Mouse (Mus musculus) intestine, embryonic 16.5 days (tissue): ENCODE data around the gene 2310079G19Rik. TPM values are rescaled to one million over a fixed set of nuclear protein-coding genes. Genes with fewer than 3 reads are reported as not detected.
A peak's percentile ranks its signal among the peaks of the same experiment; 100 is the strongest.

Source experiments
- ATAC-seq: fragments of 200-750 bp; cut with Nextera tagmentation; 2 replicates; pipeline ENCODE4 v1.8.0; 2017; ENCODE audit warnings: moderate TSS enrichment, moderate library complexity
- H3K27ac ChIP-seq: fragments of 300-500 bp; sonication (generic); 2 replicates; pipeline ENCODE4 v1.5.1; 2014; ENCODE audit warnings: mild to moderate bottlenecking, low read length
- H3K27me3 ChIP-seq: fragments of 300-500 bp; sonication (generic); replicated peaks from 2 replicates; pipeline ENCODE4 v1.6.1; 2014; ENCODE audit warnings: low read length, control low read depth, mixed read lengths; ENCODE audit not compliant: control insufficient read depth, insufficient read depth
- H3K36me3 ChIP-seq: fragments of 300-500 bp; sonication (generic); 2 replicates; pipeline ENCODE4 v1.6.1; 2014; ENCODE audit warnings: low read length, control low read depth; ENCODE audit not compliant: control insufficient read depth, insufficient read depth
- H3K4me1 ChIP-seq: fragments of 300-500 bp; sonication (generic); 2 replicates; pipeline ENCODE4 v1.6.1; 2014; ENCODE audit warnings: low read length, control low read depth, mixed read lengths; ENCODE audit not compliant: control insufficient read depth, insufficient read depth
- H3K4me2 ChIP-seq: fragments of 300-500 bp; sonication (generic); 2 replicates; pipeline ENCODE4 v1.6.1; 2014; ENCODE audit warnings: low read depth, low read length, control low read depth
- H3K4me3 ChIP-seq: fragments of 300-500 bp; sonication (generic); 2 replicates; pipeline ENCODE4 v1.5.1; 2014; ENCODE audit warnings: mild to moderate bottlenecking, low read length
- H3K9ac ChIP-seq: fragments of 300-500 bp; sonication (generic); 2 replicates; pipeline ENCODE4 v1.6.1; 2014; ENCODE audit warnings: low read depth, low read length
- H3K9me3 ChIP-seq: fragments of 300-500 bp; sonication (generic); 2 replicates; pipeline ENCODE4 v1.6.1; 2016; ENCODE audit warnings: low read length, control low read depth; ENCODE audit not compliant: control insufficient read depth
- WGBS: fragments of 180-500 bp; shearing (Covaris S2); extraction: QIAGEN DNeasy Blood & Tissue Kit; methylation state at CpG from one replicate; pipeline ENCODE4 v1.1.7; 2014; 5-methylcytosine and 5-hydroxymethylcytosine counted together
- polyA plus RNA-seq: library from polyadenylated mRNA; unstranded; fragments of >200 nt; fragmentation: Nextera tagmentation; extraction: Ambion mirVana; gene quantifications from 2 replicates; pipeline ENCODE4 v1.2.1, GENCODE M21; 2015

2310079G19Rik gene
- not detected in 2 replicates for polyA plus RNA-seq

GRCm38 (mm10) chr16:88627566-88627965 is at the start of gene 2310079G19Rik:
Gene 2310079G19Rik, minus strand, starts transcription at chr16:88627666.
- Histone ChIP-seq H3K36me3 (no peaks in the 10 kb centered on the region), H3K9me3 (no peaks in the 10 kb centered on the region), H3K4me1 (no peaks in the 10 kb centered on the region; the same call in 1 of the 2 replicates), H3K4me2 (no peak within 1 kb of the TSS), H3K9ac (no peak within 1 kb of the TSS), H3K4me3 (no peak within 1 kb of the TSS), H3K27ac (no peak within 1 kb of the TSS), H3K27me3 (no peaks in the 10 kb centered on the region)
- ATAC-seq = no peak
- WGBS = 92% methylated on average over 4 of the region's 4 CpGs

GRCm38 (mm10) chr16:88671571-88671970 is 44.1 kb upstream of the 2310079G19Rik start, which contains the start of gene Krtap27-1:
Gene Krtap27-1, minus strand, starts transcription at chr16:88671671.
- Histone ChIP-seq H3K4me2 (no peak within 1 kb of the TSS), H3K9me3 (no peaks in the 10 kb centered on the region), H3K36me3 (no peaks in the 10 kb centered on the region), H3K27ac (no peak within 1 kb of the TSS), H3K4me1 (no peaks in the 10 kb centered on the region), H3K4me3 (no peak within 1 kb of the TSS), H3K27me3 (no peaks in the 10 kb centered on the region), H3K9ac (no peak within 1 kb of the TSS)
- 91% methylated on average over 4 of the region's 4 CpGs for WGBS
- no peak for ATAC-seq

DNA sequence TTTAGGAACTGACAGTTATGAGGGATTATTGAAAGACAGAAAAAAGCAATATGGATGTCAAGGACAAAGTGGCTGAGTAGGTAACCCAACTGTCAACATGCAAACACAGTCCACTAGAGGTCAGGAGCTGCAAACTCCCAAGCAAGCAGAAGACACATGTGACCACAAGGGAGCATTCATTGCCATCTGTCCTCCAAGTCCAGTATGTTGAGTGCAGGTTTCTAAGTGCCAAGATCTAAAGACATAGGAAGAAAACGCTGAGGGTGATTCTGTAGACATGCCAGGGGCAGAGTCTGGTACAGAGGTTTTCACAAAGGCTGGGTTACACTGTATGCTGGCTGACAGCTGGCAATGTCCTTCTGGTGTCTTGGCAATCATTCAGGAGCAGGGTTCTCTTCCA is 30.0 kb upstream of the 2310079G19Rik start:
- WGBS = 46% methylated on average over 1 of the region's 1 CpGs
- Histone ChIP-seq H3K27ac (no peak overlapping the region), H3K4me2 (no peak overlapping the region), H3K27me3 (no peaks in the 10 kb centered on the region), H3K9me3 (no peaks in the 10 kb centered on the region), H3K4me1 (no peaks in the 10 kb centered on the region), H3K4me3 (no peak overlapping the region), H3K36me3 (no peaks in the 10 kb centered on the region), H3K9ac (no peak overlapping the region)
- ATAC-seq = 0 out of 2 replicates have a peak, but pooled peaks have one; percentile 16

GRCm38 (mm10) chr16:88651952-88652351 is 24.5 kb upstream of the 2310079G19Rik start:
- H3K36me3 ChIP-seq = no peaks in the 10 kb centered on the region
- no peak overlapping the region for H3K9ac ChIP-seq
- peaks cover 6% of the 10 kb centered on the region; the same call in 1 of the 2 replicates for H3K4me1 ChIP-seq
- no peaks in the 10 kb centered on the region for H3K27me3 ChIP-seq
- no peak overlapping the region for H3K27ac ChIP-seq
- H3K9me3 ChIP-seq = no peaks in the 10 kb centered on the region
- 55% methylated on average over 2 of the region's 2 CpGs for WGBS
- no peak overlapping the region for H3K4me2 ChIP-seq
- H3K4me3 ChIP-seq = no peak overlapping the region
- ATAC-seq = no peak

GRCm38 (mm10) chr16:88651082-88651481 is 23.6 kb upstream of the 2310079G19Rik start:
- peak; percentile 79 for ATAC-seq
- Histone ChIP-seq H3K4me1 (peaks cover 6% of the 10 kb centered on the region; the same call in 1 of the 2 replicates), H3K9me3 (no peaks in the 10 kb centered on the region), H3K9ac (no peak overlapping the region), H3K27ac (no peak overlapping the region; the same call in 1 of the 2 replicates), H3K4me2 (no peak overlapping the region), H3K27me3 (no peaks in the 10 kb centered on the region), H3K4me3 (no peak overlapping the region), H3K36me3 (no peaks in the 10 kb centered on the region)
- WGBS = 57% methylated on average over 1 of the region's 1 CpGs

GRCm38 (mm10) chr16:88647358-88647846 is 19.9 kb upstream of the 2310079G19Rik start, which contains the start of gene Krtap26-1:
Gene Krtap26-1, minus strand, starts transcription at chr16:88647796.
- Histone ChIP-seq H3K4me1 (peaks cover 6% of the 10 kb centered on the region; the same call in 1 of the 2 replicates), H3K36me3 (no peaks in the 10 kb centered on the region), H3K4me3 (no peak within 1 kb of the TSS), H3K9me3 (no peaks in the 10 kb centered on the region), H3K4me2 (peak within 1 kb of the TSS; percentile 20; the same call in 1 of the 2 replicates), H3K27me3 (no peaks in the 10 kb centered on the region), H3K27ac (peak within 1 kb of the TSS; percentile 69), H3K9ac (no peak within 1 kb of the TSS; the same call in 1 of the 2 replicates)
- ATAC-seq = peak; percentile 5; the same call in 1 of the 2 replicates
- 80% methylated on average over 10 of the region's 10 CpGs for WGBS

DNA sequence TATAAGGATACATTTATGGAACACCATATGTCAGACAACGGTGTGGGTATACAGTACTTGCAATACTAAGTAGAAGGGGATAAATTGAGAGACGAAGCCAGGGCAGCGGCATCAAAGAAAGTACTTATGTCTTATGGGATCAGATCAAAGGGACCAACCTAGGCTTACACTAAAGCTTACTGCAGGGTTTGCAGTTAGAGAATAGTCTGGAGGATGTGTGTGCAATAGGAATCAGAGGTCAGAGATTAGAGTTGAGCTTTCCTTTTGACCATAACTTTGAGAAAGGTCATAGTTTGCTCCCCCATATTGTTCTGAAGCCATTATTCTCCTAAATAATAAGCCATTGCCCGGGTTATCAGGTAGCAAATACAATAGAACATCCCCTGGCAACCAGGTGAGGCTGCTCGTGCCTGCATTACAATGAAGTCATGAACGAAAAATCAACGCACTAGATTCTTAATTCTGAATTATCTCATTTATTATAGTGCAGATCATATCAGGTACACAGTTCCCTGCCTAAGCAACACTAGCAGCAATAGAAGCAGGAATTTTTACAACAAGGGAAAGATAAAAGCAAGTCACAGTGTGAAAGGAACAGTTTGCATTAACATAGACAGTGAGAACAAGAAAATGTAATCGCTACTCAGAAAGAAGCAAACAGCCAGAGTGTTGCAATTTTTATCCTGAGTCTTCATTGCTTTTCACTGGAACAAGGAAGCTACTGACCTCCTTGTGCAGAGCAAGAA is 19.1 kb upstream of the 2310079G19Rik start:
- Histone ChIP-seq H3K4me2 (peak overlapping the region; percentile 20; the same call in 1 of the 2 replicates), H3K27me3 (no peaks in the 10 kb centered on the region), H3K4me3 (no peak overlapping the region), H3K9ac (no peak overlapping the region), H3K4me1 (peaks cover 6% of the 10 kb centered on the region; the same call in 1 of the 2 replicates), H3K36me3 (no peaks in the 10 kb centered on the region), H3K27ac (peak overlapping the region; percentile 69), H3K9me3 (no peaks in the 10 kb centered on the region)
- peak; percentile 84 for ATAC-seq
- WGBS = 63% methylated on average over 8 of the region's 8 CpGs

DNA sequence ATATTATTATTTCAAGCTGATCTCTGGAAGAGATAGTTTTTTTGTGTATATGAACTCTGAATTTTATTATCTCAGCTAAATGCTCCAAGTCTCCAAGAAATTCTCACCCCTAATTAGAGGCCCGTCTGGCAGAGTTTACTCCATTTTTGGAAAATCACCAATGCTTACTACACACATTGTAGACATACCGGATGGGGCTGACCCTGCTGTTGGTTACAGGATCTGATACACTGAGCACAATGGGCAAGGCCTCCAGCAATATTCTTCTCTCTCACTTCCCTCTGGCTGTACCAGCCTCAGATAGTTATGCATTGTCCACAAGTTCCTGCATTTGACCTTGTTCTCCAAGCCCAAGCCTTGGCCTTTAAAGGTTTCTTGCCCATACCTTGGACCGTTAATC is 12.6 kb upstream of the 2310079G19Rik start:
- Histone ChIP-seq H3K9ac (no peak overlapping the region), H3K4me2 (no peak overlapping the region), H3K9me3 (no peaks in the 10 kb centered on the region), H3K27me3 (no peaks in the 10 kb centered on the region), H3K27ac (no peak overlapping the region), H3K4me3 (no peak overlapping the region), H3K4me1 (no peaks in the 10 kb centered on the region), H3K36me3 (no peaks in the 10 kb centered on the region)
- WGBS = 89% methylated on average over 3 of the region's 3 CpGs
- ATAC-seq = no peak

DNA sequence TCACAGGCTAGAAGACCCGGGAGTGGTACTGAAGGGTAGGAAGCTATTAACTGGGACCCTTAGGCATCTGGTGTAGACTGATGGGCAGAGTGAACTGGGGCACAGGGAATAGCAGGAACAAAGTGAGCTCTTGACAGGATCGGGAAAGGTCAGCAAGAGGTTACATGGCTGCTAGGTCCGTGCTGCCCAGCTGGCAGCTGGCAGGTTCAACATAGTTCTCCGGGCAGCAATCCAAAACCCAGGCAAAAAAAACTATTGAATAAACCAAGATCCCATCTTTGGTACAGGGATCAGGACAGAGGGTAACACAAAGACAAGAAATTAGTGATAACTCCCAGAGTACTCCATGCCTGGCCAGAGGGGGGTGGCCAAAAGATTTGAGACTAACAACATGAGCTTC is 7.7 kb upstream of the 2310079G19Rik start:
- Histone ChIP-seq H3K27me3 (no peaks in the 10 kb centered on the region), H3K4me1 (no peaks in the 10 kb centered on the region; the same call in 1 of the 2 replicates), H3K9ac (no peak overlapping the region), H3K4me2 (no peak overlapping the region), H3K9me3 (no peaks in the 10 kb centered on the region), H3K27ac (no peak overlapping the region), H3K36me3 (no peaks in the 10 kb centered on the region), H3K4me3 (no peak overlapping the region)
- WGBS = 52% methylated on average over 4 of the region's 4 CpGs
- no peak for ATAC-seq
